Mouse (Mus musculus): ENCODE data around the gene Atf1.

Gene Atf1

DNA sequence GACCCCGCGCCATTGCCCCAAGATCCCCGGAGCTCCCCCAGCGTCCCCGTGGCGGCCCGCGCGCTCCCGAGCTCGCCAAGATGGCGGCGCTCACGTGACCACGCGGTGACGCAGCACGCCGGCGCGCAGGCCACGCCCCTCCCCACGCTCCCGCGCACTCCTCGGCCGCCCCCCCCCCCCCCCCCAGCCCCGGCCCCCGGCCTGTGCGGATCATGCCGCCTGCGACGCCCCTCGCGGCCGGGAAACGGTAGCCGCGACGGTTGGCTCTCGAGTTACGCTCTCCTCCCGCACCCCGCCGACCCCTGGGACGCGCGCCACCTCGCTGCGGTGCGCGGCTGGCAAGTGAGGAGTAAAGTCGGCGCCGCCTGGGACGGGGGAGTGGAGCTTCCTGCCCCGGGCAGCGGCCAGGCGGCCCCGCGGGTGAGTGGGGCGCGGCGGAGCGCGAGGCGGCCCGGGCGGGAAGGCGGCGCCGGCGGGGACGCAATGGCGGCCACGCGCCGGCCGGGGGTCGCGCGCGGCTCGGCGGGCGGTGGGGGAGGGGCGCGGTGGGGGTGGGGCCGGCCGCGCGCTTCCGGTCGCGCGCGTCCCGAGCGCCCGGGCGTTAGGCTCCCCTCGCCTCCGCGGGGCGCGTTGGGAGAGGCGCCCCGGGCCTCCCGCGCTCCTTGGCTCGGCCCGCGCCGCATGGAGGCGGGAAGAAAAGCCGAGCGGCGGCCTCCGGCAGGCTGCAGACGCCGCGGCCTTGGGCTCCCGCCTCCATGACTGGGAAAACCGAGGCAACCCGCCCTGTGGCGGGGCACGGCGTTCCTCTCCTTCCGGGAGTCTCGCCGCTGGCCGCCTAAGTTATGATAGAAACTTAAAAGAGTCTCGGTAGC lies at the start of gene Atf1:
Gene Atf1, plus strand, starts transcription at position 157 of the 872 bp plus-strand sequence.
- peak; percentile 94 to 95 for DNase-seq

DNA sequence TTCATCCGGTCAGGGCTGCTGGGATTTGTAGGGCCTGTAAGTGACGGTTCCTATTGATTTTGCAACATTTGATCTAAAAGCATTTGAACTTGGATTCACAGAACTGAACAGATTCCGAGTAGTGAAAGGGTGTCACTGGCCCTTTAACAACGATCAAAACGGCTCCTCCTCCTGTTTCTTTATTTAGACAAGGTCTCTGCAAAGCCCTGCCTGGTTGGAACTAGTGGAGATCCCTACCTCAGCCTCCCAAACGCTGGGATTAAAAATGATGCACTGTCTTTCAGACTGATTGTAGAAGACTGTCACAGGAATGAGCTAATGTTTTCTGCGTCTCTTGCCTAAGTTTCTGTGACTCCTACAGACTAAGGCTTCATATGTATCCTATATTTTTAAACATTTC lies 49.1 kb upstream of the Atf1 start:
- no peak for DNase-seq

- no peak for DNase-seq
Observed at GRCm38 (mm10) chr15:100179685-100180084, 47.9 kb upstream of the Atf1 start.

- no peak for DNase-seq
Observed at GRCm38 (mm10) chr15:100180221-100180620, 47.4 kb upstream of the Atf1 start.

GRCm38 (mm10) chr15:100181841-100182240 lies 45.8 kb upstream of the Atf1 start:
- DNase-seq = no peak

- DNase-seq = no peak
Observed at GRCm38 (mm10) chr15:100182526-100183280, 44.9 kb upstream of the Atf1 start.

DNA sequence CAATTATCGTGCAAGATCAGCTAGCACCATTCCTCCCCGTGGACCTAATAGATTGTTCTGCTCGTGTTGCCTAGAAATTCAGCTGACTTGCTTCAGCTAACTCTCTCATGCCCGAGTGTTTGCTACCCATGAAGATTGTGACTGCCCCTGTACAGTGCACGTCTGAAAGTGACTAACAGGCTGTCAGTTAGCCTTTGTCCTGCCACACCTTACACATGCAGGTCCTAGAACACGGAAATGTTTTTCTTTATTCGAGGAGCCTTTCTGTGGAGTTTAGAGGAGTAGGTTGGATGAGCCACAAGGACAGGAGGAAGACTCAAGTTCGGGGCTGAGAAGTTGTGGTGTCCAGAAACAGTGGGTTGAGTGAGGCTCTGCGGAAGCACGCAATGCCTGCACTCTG lies 44.1 kb upstream of the Atf1 start:
- DNase-seq = no peak

DNA sequence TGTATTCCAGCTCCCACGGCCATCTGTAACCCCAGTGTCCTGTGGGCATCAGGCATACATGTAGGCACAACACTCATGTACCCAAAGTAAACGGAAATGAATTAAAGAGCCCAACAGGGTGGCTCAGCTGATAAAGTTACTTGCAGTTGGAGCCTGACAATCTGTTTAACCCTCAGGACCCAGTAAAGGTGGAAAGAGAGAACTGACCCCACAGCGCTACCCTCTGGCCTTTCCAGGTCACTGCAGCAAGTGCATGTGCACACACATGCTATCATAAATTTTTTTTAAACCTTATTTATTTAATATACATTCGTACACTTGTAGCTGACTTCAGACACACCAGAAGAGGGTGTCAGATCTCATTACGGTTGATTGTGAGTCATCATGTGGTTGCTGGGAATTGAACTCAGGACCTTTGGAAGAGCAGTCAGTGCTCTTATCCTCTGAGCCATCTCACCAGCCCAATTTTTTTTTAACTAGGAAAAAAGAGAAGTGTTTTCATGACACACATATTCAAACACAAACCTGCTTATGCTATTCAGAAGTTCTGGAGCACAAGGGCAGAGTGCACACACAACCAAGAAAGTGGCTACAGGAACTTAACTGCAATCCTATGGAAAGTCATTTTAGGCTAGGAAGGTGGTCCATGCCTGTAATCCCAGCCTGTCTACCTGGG lies 42.7 kb upstream of the Atf1 start:
- peak; percentile 53 to 62 for DNase-seq

GRCm38 (mm10) chr15:100186234-100186633 lies 41.4 kb upstream of the Atf1 start:
- no peak for DNase-seq

GRCm38 (mm10) chr15:100186882-100187672 lies 40.5 kb upstream of the Atf1 start:
- DNase-seq = no peak

DNA sequence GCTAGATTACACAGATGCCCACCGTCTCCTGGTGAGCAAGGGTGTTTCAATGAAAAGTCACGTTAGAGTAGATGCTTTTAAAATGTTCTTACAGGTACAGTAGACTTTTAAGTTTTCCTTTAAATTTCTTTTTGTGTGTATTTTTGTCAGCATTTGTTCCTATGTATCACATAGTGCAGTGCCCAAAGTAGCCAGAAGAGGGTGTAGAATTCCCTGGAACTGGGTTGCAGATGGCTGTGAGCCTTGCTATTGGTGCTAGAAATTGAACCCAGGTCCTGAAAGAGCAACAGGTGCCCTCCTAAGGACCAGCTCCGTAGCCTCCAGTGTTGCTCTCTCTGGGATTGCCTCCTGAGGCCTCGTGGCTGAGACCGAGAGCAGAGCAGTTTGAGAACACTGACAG lies 39.1 kb upstream of the Atf1 start:
- peak; percentile 32 to 34 for DNase-seq

DNA sequence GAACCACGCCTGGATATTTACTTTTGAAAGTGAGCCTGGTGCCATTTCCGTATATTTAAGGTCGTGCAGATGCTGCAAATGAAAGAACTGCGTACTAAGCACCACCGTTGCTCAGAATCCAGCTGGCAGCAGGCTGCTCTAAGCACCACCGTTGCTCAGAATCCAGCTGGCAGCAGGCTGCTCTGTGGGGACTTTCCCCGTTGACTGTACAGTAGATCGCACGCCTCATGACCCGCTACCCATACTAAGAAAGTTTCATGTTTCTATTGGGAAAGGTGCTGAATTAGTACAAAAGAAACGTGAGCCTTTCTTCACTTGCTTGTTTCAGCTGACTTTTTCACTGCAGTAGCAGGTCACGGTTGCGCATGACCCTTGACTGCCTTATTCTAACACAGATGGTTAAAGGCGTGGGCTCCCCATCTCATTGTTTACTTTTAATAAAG lies 38.6 kb upstream of the Atf1 start:
- peak in 1 of 2 experiments; percentile 14 for DNase-seq

- no peak for DNase-seq
Observed at GRCm38 (mm10) chr15:100190083-100190482, 37.5 kb upstream of the Atf1 start.

GRCm38 (mm10) chr15:100198983-100199745 lies 28.5 kb upstream of the Atf1 start:
- DNase-seq = no peak

DNA sequence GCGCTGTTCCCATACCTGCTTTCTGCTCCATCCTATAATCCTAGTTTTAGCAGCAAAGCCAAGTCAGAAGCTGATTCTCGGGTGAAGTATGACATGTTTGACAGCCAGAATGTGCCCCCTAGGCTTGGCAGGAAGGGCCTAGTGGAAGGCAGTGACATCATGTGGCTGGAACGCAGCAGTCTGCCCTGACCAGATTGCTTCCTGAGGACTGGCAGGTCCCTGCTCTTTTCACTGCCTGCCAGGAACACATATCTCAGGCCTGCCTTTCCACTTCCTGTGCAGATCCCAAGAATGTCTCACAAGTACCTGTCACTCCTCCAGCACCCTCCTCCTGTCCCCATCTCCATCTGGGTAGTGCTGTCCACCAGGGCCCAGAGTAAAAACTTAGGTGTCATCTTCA lies 27.8 kb upstream of the Atf1 start:
- DNase-seq = no peak

DNA sequence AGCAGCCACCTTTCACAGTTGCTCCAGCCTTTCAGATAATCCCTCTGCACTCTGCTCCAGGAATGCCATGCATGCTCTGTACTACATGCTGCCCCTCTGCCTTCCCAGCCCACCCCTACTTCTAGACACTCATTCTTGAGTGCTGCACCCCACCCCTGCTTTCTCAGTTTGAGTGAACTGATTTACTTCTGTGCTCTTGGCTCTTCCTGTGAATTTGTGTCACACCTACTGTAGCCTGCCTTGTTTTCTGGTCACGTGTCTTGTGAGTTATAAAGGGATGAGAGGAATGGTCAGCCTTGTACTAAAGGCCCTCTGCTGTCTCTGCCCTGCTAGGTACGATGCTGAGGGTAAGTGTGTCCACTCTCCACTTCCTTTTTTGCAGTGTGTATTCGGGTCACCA lies 25.8 kb upstream of the Atf1 start:
- no peak for DNase-seq

DNA sequence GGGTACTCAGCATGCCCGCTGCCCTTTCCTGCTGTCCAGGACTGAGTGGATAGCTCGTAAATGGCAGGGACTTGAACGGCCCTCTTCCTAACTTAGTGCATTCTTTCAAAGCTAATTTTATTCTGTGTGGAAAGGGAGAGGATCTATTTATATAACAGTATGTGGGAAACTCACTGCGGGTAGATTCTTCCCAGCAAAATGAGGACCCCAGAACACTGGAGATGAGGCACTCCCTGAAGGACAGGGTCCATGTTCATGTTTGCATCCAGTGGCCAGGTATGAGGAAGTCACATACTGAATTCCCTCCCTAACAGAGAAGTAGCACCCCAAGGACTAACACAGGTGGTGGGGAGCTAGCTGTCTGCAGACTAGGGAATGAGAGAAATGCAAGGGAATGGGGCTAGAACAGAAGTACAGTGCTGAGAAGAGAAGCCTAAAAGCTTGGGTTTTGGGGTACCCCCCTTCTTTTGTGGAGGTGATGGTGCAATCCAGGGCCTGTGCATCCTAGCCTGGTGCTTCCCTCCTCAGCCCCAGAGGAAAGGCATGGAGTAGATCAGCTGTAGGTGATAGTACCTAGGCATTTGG lies 25.1 kb upstream of the Atf1 start:
- no peak for DNase-seq

DNA sequence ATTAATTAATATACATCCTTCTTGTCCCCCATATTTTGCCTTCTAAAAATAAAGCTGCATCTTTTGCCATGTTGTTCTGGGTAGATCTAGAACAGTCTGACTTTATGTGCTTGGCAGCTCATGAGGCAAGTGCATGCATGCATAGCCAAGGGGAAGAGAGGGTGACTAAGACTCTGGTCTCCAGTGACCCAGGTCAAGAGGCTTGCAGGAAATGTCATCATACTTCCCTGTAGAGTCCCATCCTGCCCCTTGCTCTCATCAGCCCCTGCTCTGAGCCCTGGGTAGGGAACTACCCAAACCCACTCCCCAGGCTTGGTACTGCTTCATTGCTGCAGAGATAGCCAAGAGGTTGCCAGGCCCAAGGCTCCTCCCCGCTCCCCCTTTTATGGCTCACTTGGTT lies 23.0 kb upstream of the Atf1 start:
- no peak for DNase-seq

DNA sequence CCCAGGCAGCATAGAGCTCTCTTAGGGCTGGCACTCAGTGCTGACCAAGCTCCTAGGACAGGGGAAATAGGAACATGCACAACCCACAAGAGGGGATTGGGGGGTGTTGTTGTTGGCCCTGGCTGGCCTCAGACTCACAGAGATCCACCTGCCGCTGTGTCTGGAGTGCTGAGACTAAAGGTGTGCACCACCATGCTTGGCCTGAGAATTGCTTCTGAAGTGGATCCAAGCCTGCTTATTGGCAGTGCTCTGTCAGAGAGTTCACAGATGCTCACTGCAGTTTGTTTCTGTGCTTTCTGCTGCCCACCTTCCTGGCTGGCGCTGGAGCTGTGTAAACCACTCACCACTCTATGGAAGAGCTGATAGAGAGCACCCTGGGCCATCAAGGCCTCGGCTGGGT lies 17.6 kb upstream of the Atf1 start:
- DNase-seq = no peak

DNA sequence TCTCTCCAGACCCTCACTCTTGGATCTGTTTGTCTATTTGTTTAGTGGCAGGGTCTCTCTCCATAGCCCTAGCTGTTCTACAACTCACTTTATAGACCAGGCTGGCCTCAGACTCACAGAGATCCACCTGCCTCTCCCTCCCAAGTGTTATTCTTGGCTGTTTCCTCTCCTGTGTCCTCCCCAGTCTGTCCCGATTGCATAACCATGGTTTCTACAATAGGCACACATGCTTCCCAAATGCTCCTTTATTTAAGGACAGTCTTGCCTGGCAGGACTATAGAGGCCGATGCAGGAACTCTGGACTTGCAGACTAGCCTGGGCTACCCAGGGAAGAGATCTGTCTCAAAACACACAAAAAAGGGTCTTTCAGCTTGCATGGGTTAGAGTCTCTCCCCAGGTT lies 14.3 kb upstream of the Atf1 start:
- no peak for DNase-seq

DNA sequence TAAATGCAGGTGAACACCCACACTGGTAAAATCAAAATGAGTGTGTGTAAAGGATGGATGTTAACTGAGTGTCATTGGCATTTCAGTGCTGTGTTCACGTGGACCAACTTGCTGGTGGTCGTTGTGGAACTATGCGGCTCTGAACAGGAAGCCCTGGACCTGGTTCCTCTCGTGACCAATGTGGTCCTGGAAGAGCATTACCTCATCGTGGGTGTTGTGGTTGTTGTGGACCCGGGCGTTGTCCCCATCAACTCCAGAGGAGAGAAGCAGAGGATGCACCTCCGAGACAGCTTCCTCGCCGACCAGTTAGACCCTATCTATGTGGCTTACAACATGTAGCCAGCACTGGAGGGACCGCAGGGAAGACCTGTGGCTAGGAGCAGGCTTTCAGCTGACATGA lies 12.5 kb upstream of the Atf1 start:
- DNase-seq = no peak

GRCm38 (mm10) chr15:100216173-100216572 lies 11.4 kb upstream of the Atf1 start:
- DNase-seq = no peak
